Mouse (Mus musculus): ENCODE data around the gene Vtn. TPM values are rescaled to one million over a fixed set of nuclear protein-coding genes. Genes with fewer than 3 reads are reported as not detected.
"Not testable (repeated sequence)": the region's sequence is repeated elsewhere in the genome, so short reads cannot be mapped to it uniquely, and the experiment has no call there.

Gene Vtn
- polyA plus RNA-seq, 1 experiment from 2014 or later, result 223 TPM

GRCm38 (mm10) chr11:78522481-78522997, 23.6 kb downstream of the Vtn start:
- 86% methylated on average over 1 of the region's 1 CpGs for WGBS (ENCODE audit: insufficient replicate concordance)
- Histone ChIP-seq H3K9me3 (replicated peaks) (no peaks in the 10 kb centered on the region), H3K36me3 (peaks cover 93% of the 10 kb centered on the region), H3K27ac (no peak overlapping the region), H3K27me3 (replicated peaks) (no peaks in the 10 kb centered on the region), H3K4me3 (no peak overlapping the region), H3K9ac (no peak overlapping the region), H3K4me2 (no peak overlapping the region), H3K4me1 (no peaks in the 10 kb centered on the region)
- no peak for ATAC-seq

GRCm38 (mm10) chr11:78523241-78523955, 24.5 kb downstream of the Vtn start:
- 79% methylated on average over 9 of the region's 9 CpGs for WGBS (ENCODE audit: insufficient replicate concordance)

DNA sequence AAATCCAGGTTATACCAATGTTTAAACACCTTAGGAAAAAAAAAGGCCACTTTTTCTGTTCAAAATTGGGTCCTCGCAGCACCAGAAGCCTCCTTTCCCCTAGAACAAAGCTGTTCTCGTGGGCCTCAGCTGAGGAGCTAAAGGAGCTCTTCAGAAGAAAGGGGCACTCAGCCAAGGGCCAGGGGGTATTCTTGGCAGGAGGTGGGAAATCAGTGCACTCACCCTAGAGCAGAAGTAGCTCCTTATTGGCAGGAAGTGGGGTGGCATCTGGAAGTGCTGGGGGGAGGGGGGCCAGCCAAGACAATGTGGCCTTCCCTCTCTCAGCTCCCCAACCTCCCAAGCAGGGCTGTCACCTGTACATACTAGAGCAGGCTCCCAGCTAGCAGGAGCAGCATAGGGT, 25.9 kb downstream of the Vtn start:
- peaks cover 94% of the 10 kb centered on the region for H3K36me3 ChIP-seq
- 89% methylated on average over 2 of the region's 2 CpGs for WGBS (ENCODE audit: insufficient replicate concordance)
- ATAC-seq, result no peak

More at GRCm38 (mm10) chr11:78523241-78523955, 24.5 kb downstream of the Vtn start:
- Histone ChIP-seq H3K4me1 (no peaks in the 10 kb centered on the region), H3K9me3 (replicated peaks) (no peaks in the 10 kb centered on the region), H3K4me2 (no peak overlapping the region), H3K4me3 (no peak overlapping the region), H3K27ac (no peak overlapping the region), H3K36me3 (peaks cover 93% of the 10 kb centered on the region), H3K9ac (no peak overlapping the region), H3K27me3 (replicated peaks) (no peaks in the 10 kb centered on the region)
- ATAC-seq, result no peak

GRCm38 (mm10) chr11:78528714-78529113, 29.8 kb downstream of the Vtn start:
- Histone ChIP-seq H3K27me3 (replicated peaks) (no peaks in the 10 kb centered on the region), H3K36me3 (peaks cover 58% of the 10 kb centered on the region), H3K4me3 (no peak overlapping the region), H3K9ac (no peak overlapping the region), H3K4me2 (no peak overlapping the region), H3K27ac (no peak overlapping the region), H3K4me1 (no peaks in the 10 kb centered on the region), H3K9me3 (replicated peaks) (no peaks in the 10 kb centered on the region)
- ATAC-seq, result no peak
- 78% methylated on average over 9 of the region's 9 CpGs for WGBS (ENCODE audit: insufficient replicate concordance)

More for the DNA sequence above, 25.9 kb downstream of the Vtn start:
- Histone ChIP-seq H3K27ac (no peak overlapping the region), H3K4me3 (no peak overlapping the region), H3K27me3 (replicated peaks) (no peaks in the 10 kb centered on the region), H3K9me3 (replicated peaks) (no peaks in the 10 kb centered on the region), H3K4me2 (no peak overlapping the region), H3K4me1 (no peaks in the 10 kb centered on the region), H3K9ac (no peak overlapping the region)

DNA sequence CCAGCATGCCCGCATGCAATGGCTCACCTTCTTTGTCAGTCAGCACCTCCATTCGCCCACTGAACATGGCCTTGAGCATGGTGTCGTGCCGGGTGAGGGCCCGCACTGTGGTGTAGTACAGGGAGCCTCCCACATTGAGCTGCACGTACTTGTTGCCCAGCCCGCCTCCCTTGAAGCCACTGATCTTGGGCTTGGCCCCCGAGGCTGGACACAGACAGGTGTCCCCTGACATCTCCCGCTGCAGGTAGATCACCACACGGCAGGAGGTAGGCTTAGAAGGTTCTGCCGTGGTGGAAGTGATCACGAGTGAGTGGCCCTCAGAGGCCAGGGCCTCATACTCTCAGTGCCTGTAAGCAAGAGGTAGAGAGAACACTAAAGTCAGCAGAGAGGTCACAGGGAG, 31.1 kb downstream of the Vtn start:
- peaks cover 3% of the 10 kb centered on the region for H3K4me1 ChIP-seq
- ATAC-seq, result no peak
- 79% methylated on average over 12 of the region's 12 CpGs for WGBS (ENCODE audit: insufficient replicate concordance)
- H3K9me3 ChIP-seq (replicated peaks), result no peaks in the 10 kb centered on the region
- H3K36me3 ChIP-seq, result peaks cover 48% of the 10 kb centered on the region
- H3K9ac ChIP-seq, result no peak overlapping the region
- H3K27ac ChIP-seq, result peak overlapping the region; percentile 24; the same call in 1 of the 2 replicates
- no peaks in the 10 kb centered on the region for H3K27me3 ChIP-seq (replicated peaks)
- no peak overlapping the region for H3K4me2 ChIP-seq
- no peak overlapping the region for H3K4me3 ChIP-seq

GRCm38 (mm10) chr11:78531046-78531445, 32.2 kb downstream of the Vtn start:
- no peak for ATAC-seq
- no peaks in the 10 kb centered on the region for H3K27me3 ChIP-seq (replicated peaks)
- H3K27ac ChIP-seq, result 0 out of 2 replicates have a peak overlapping the region, but pooled peaks have one; percentile 24
- no peak overlapping the region for H3K4me3 ChIP-seq
- no peak overlapping the region for H3K4me2 ChIP-seq
- H3K9me3 ChIP-seq (replicated peaks), result no peaks in the 10 kb centered on the region
- 57% methylated on average over 6 of the region's 6 CpGs for WGBS (ENCODE audit: insufficient replicate concordance)
- peaks cover 12% of the 10 kb centered on the region for H3K4me1 ChIP-seq
- peaks cover 39% of the 10 kb centered on the region for H3K36me3 ChIP-seq
- no peak overlapping the region for H3K9ac ChIP-seq

- H3K9me3 ChIP-seq (replicated peaks); H3K9ac ChIP-seq; ATAC-seq; H3K27ac ChIP-seq; H3K4me3 ChIP-seq; H3K4me2 ChIP-seq; H3K27me3 ChIP-seq (replicated peaks): not testable (repeated sequence)
- H3K36me3 ChIP-seq, result peaks cover 34% of the 10 kb centered on the region
- peaks cover 12% of the 10 kb centered on the region for H3K4me1 ChIP-seq
- WGBS (ENCODE audit: insufficient replicate concordance), result 68% methylated on average over 10 of the region's 10 CpGs
Measured at GRCm38 (mm10) chr11:78531515-78531914, 32.6 kb downstream of the Vtn start.

DNA sequence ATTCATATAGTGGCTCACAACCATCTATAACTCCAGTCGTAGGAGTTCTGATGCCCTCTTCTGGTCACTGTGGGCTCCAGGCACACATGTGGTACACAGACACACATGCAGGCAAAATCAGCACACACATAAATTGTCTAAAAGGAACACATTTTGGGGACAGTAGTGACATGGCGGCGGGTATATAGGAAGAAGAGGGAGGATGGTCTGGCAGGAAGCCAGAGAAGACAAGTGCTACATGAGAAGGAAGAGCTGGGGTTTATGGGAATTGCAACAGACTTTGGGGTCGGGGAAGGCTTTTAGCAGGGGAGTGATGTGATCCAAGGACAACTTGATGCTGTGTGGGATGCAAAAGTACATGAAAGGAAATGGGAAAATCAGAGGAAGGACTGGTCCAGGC, 35.6 kb downstream of the Vtn start:
- H3K9me3 ChIP-seq (replicated peaks), result no peaks in the 10 kb centered on the region
- H3K4me1 ChIP-seq, result peaks cover 35% of the 10 kb centered on the region
- no peaks in the 10 kb centered on the region for H3K27me3 ChIP-seq (replicated peaks)
- peak overlapping the region; percentile 83 for H3K4me2 ChIP-seq
- 79% methylated on average over 4 of the region's 4 CpGs for WGBS (ENCODE audit: insufficient replicate concordance)
- no peak overlapping the region for H3K27ac ChIP-seq
- H3K4me3 ChIP-seq, result no peak overlapping the region
- H3K9ac ChIP-seq, result no peak overlapping the region
- no peak for ATAC-seq
- H3K36me3 ChIP-seq, result peaks cover 19% of the 10 kb centered on the region

GRCm38 (mm10) chr11:78535376-78536079, 36.6 kb downstream of the Vtn start:
- 1% methylated on average over 23 of the region's 23 CpGs for WGBS (ENCODE audit: insufficient replicate concordance)
- Histone ChIP-seq H3K9me3 (replicated peaks) (no peaks in the 10 kb centered on the region), H3K27me3 (replicated peaks) (no peaks in the 10 kb centered on the region), H3K4me3 (peak overlapping the region; percentile 81), H3K36me3 (peaks cover 23% of the 10 kb centered on the region), H3K4me1 (peaks cover 35% of the 10 kb centered on the region), H3K9ac (peak overlapping the region; percentile 70), H3K27ac (peak overlapping the region; percentile 75), H3K4me2 (peak overlapping the region; percentile 83)
- no peak for ATAC-seq

DNA sequence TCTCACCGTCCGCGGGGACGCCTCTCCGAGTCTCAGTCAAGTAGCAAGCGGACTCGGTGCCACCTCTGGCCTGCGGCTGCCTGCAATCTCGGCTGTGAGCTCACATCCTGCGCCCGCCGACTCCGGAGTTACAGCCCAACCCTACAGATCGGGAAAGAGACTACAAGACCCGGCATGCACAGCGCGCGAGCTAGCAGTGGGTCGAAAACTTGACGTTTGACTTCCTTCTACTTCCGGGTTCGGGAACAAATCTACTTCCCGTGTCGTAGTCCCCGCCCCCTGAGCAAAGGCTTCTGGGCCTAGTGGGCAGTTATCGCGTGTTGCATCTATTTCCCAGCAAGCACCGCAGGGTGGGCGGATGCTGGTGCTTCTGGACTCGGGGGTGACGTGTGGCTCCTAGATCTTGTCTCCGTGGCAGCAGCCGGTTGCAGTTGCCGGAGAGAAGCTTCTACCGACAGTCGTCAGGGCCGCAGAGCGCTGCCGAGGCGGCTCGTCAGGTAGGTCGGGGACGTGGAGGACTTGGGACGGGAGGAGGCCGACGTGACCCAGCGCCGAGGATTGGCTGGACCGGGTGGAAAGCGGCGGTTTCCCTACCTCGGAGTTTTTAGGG, 37.3 kb downstream of the Vtn start, which contains the start of the genes Tnfaip1 and Ift20:
Tnfaip1 (minus strand) TSS at position 253 of the 610 bp plus-strand sequence.
Ift20 (plus strand) TSS at position 282 of the 610 bp plus-strand sequence.
- Histone ChIP-seq H3K27ac (peak within 1 kb of the TSS; percentile 89), H3K9me3 (replicated peaks) (no peaks in the 10 kb centered on the region), H3K36me3 (peaks cover 29% of the 10 kb centered on the region), H3K4me3 (peak within 1 kb of the TSS; percentile 81), H3K27me3 (replicated peaks) (no peaks in the 10 kb centered on the region), H3K9ac (peak within 1 kb of the TSS; percentile 88), H3K4me2 (peak within 1 kb of the TSS; percentile 83), H3K4me1 (peaks cover 35% of the 10 kb centered on the region)
- under 1% methylated on average over 52 of the region's 52 CpGs for WGBS (ENCODE audit: insufficient replicate concordance)
- ATAC-seq, result peak; percentile 97

DNA sequence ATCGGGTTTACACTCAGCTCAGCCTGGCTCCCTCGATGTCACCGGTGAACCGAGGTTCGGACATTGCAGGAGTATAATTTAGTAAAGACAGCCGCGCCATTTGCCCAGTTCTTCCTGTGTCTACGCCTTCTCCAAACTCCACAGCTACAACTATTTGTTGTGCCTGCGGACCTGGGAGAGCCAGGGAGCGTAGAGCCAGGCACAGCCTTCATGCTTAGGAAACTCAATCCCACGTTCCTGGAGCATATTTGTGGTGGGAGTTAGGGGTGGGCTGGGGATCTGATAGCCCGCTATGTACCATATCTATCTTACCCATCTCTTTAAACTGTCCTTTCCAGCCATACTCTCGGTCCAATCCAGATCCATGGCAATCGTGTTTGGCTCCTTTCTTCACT, 37.8 kb downstream of the Vtn start:
- WGBS (ENCODE audit: insufficient replicate concordance), result 2% methylated on average over 14 of the region's 14 CpGs
- no peak for ATAC-seq

GRCm38 (mm10) chr11:78540358-78540757, 41.5 kb downstream of the Vtn start:
- WGBS (ENCODE audit: insufficient replicate concordance), result 74% methylated on average over 3 of the region's 3 CpGs
- Histone ChIP-seq H3K4me1 (peaks cover 35% of the 10 kb centered on the region), H3K36me3 (peaks cover 68% of the 10 kb centered on the region), H3K27ac (no peak overlapping the region), H3K4me2 (no peak overlapping the region), H3K4me3 (no peak overlapping the region), H3K27me3 (replicated peaks) (no peaks in the 10 kb centered on the region), H3K9ac (no peak overlapping the region), H3K9me3 (replicated peaks) (no peaks in the 10 kb centered on the region)
- no peak for ATAC-seq

More for the DNA sequence above, 37.8 kb downstream of the Vtn start:
- Histone ChIP-seq H3K9me3 (replicated peaks) (no peaks in the 10 kb centered on the region), H3K27ac (peak overlapping the region; percentile 89), H3K27me3 (replicated peaks) (no peaks in the 10 kb centered on the region), H3K4me3 (peak overlapping the region; percentile 81), H3K4me2 (peak overlapping the region; percentile 83), H3K9ac (peak overlapping the region; percentile 88), H3K4me1 (peaks cover 35% of the 10 kb centered on the region), H3K36me3 (peaks cover 33% of the 10 kb centered on the region)
